Mouse (Mus musculus): ENCODE measurements around the gene Dock10. TPM values are rescaled to one million over a fixed set of nuclear protein-coding genes. Genes with fewer than 3 reads are reported as not detected.

The Dock10 gene
- 2.5 and 3.2 TPM in 2 replicates for polyA plus RNA-seq (2015; fragmentation: Nextera tagmentation; extraction: Ambion mirVana)

- H3K9me3 ChIP-seq (ENCODE audit: control insufficient read depth, low read length), result no peaks in the 10 kb centered on the region
- H3K4me1 ChIP-seq (replicated peaks; ENCODE audit: control insufficient read depth, insufficient read depth, low read length), result peaks cover 15% of the 10 kb centered on the region
- peak within 1 kb of the TSS; percentile 98 for H3K4me2 ChIP-seq (ENCODE audit: low read length)
- WGBS, result under 1% methylated on average over 68 of the region's 82 CpGs
- peak within 1 kb of the TSS; percentile 64 for H3K9ac ChIP-seq (replicated peaks; ENCODE audit: low read depth, low read length)
- peak; percentile 75 for ATAC-seq
- no peaks in the 10 kb centered on the region for H3K27me3 ChIP-seq (replicated peaks; ENCODE audit: control insufficient read depth, insufficient read depth, low read length)
- peak within 1 kb of the TSS; percentile 69 for H3K4me3 ChIP-seq (replicated peaks; ENCODE audit: low read length)
- H3K36me3 ChIP-seq (ENCODE audit: control insufficient read depth, insufficient read depth), result no peaks in the 10 kb centered on the region
- no peak within 1 kb of the TSS for H3K27ac ChIP-seq (ENCODE audit: low read length)
Measured at GRCm38 (mm10) chr1:80757977-80758797, at the start of gene Dock10. TSS of gene Dock10 (minus strand) at chr1:80758527.

- no peak overlapping the region for H3K4me2 ChIP-seq (ENCODE audit: low read length)
- WGBS, result 83% methylated on average over 3 of the region's 3 CpGs
- H3K27ac ChIP-seq (ENCODE audit: low read length), result no peak overlapping the region
- no peaks in the 10 kb centered on the region for H3K36me3 ChIP-seq (ENCODE audit: control insufficient read depth, insufficient read depth)
- H3K9ac ChIP-seq (replicated peaks; ENCODE audit: low read depth, low read length), result no peak overlapping the region
- no peak overlapping the region for H3K4me3 ChIP-seq (replicated peaks; ENCODE audit: low read length)
- no peaks in the 10 kb centered on the region for H3K4me1 ChIP-seq (replicated peaks; ENCODE audit: control insufficient read depth, insufficient read depth, low read length)
- H3K27me3 ChIP-seq (replicated peaks; ENCODE audit: control insufficient read depth, insufficient read depth, low read length), result no peaks in the 10 kb centered on the region
- no peak for ATAC-seq
- no peaks in the 10 kb centered on the region for H3K9me3 ChIP-seq (ENCODE audit: control insufficient read depth, low read length)
Measured at GRCm38 (mm10) chr1:80806835-80807398, 48.6 kb upstream of the Dock10 start.

- Histone ChIP-seq H3K4me1 (replicated peaks; ENCODE audit: control insufficient read depth, insufficient read depth, low read length) (no peaks in the 10 kb centered on the region), H3K4me3 (replicated peaks; ENCODE audit: low read length) (no peak overlapping the region), H3K36me3 (ENCODE audit: control insufficient read depth, insufficient read depth) (no peaks in the 10 kb centered on the region), H3K27ac (ENCODE audit: low read length) (no peak overlapping the region), H3K9me3 (ENCODE audit: control insufficient read depth, low read length) (no peaks in the 10 kb centered on the region), H3K27me3 (replicated peaks; ENCODE audit: control insufficient read depth, insufficient read depth, low read length) (no peaks in the 10 kb centered on the region), H3K9ac (replicated peaks; ENCODE audit: low read depth, low read length) (no peak overlapping the region), H3K4me2 (ENCODE audit: low read length) (no peak overlapping the region)
- ATAC-seq, result no peak
- 75% methylated on average over 3 of the region's 3 CpGs for WGBS
Measured at GRCm38 (mm10) chr1:80802023-80802422, 43.7 kb upstream of the Dock10 start.

GRCm38 (mm10) chr1:80785066-80785779 is 26.9 kb upstream of the Dock10 start:
- no peak for ATAC-seq
- Histone ChIP-seq H3K4me2 (ENCODE audit: low read length) (no peak overlapping the region), H3K4me3 (replicated peaks; ENCODE audit: low read length) (no peak overlapping the region), H3K36me3 (ENCODE audit: control insufficient read depth, insufficient read depth) (no peaks in the 10 kb centered on the region), H3K27ac (ENCODE audit: low read length) (no peak overlapping the region), H3K4me1 (replicated peaks; ENCODE audit: control insufficient read depth, insufficient read depth, low read length) (no peaks in the 10 kb centered on the region), H3K27me3 (replicated peaks; ENCODE audit: control insufficient read depth, insufficient read depth, low read length) (no peaks in the 10 kb centered on the region), H3K9me3 (ENCODE audit: control insufficient read depth, low read length) (no peaks in the 10 kb centered on the region), H3K9ac (replicated peaks; ENCODE audit: low read depth, low read length) (no peak overlapping the region)
- 87% methylated on average over 2 of the region's 2 CpGs for WGBS

- WGBS, result 90% methylated on average over 3 of the region's 3 CpGs
- H3K4me1 ChIP-seq (replicated peaks; ENCODE audit: control insufficient read depth, insufficient read depth, low read length), result no peaks in the 10 kb centered on the region
- H3K36me3 ChIP-seq (ENCODE audit: control insufficient read depth, insufficient read depth), result no peaks in the 10 kb centered on the region
- no peak for ATAC-seq
- H3K4me3 ChIP-seq (replicated peaks; ENCODE audit: low read length), result no peak overlapping the region
- H3K27me3 ChIP-seq (replicated peaks; ENCODE audit: control insufficient read depth, insufficient read depth, low read length), result no peaks in the 10 kb centered on the region
- no peak overlapping the region for H3K4me2 ChIP-seq (ENCODE audit: low read length)
- no peak overlapping the region for H3K27ac ChIP-seq (ENCODE audit: low read length)
- no peaks in the 10 kb centered on the region for H3K9me3 ChIP-seq (ENCODE audit: control insufficient read depth, low read length)
- no peak overlapping the region for H3K9ac ChIP-seq (replicated peaks; ENCODE audit: low read depth, low read length)
Measured at GRCm38 (mm10) chr1:80784155-80784554, 25.8 kb upstream of the Dock10 start.

- 91% methylated on average over 2 of the region's 2 CpGs for WGBS
Measured at GRCm38 (mm10) chr1:80765504-80765903, 7.2 kb upstream of the Dock10 start.

GRCm38 (mm10) chr1:80763042-80763950 is 5.0 kb upstream of the Dock10 start:
- H3K4me2 ChIP-seq (ENCODE audit: low read length), result no peak overlapping the region
- no peaks in the 10 kb centered on the region for H3K36me3 ChIP-seq (ENCODE audit: control insufficient read depth, insufficient read depth)
- ATAC-seq, result no peak
- 68% methylated on average over 4 of the region's 4 CpGs for WGBS
- H3K4me1 ChIP-seq (replicated peaks; ENCODE audit: control insufficient read depth, insufficient read depth, low read length), result peaks cover 5% of the 10 kb centered on the region
- no peaks in the 10 kb centered on the region for H3K9me3 ChIP-seq (ENCODE audit: control insufficient read depth, low read length)
- H3K27ac ChIP-seq (ENCODE audit: low read length), result no peak overlapping the region
- no peaks in the 10 kb centered on the region for H3K27me3 ChIP-seq (replicated peaks; ENCODE audit: control insufficient read depth, insufficient read depth, low read length)
- no peak overlapping the region for H3K9ac ChIP-seq (replicated peaks; ENCODE audit: low read depth, low read length)
- H3K4me3 ChIP-seq (replicated peaks; ENCODE audit: low read length), result no peak overlapping the region

More at GRCm38 (mm10) chr1:80765504-80765903, 7.2 kb upstream of the Dock10 start:
- H3K36me3 ChIP-seq (ENCODE audit: control insufficient read depth, insufficient read depth), result no peaks in the 10 kb centered on the region
- H3K4me1 ChIP-seq (replicated peaks; ENCODE audit: control insufficient read depth, insufficient read depth, low read length), result no peaks in the 10 kb centered on the region
- no peak overlapping the region for H3K9ac ChIP-seq (replicated peaks; ENCODE audit: low read depth, low read length)
- H3K27me3 ChIP-seq (replicated peaks; ENCODE audit: control insufficient read depth, insufficient read depth, low read length), result no peaks in the 10 kb centered on the region
- H3K4me3 ChIP-seq (replicated peaks; ENCODE audit: low read length), result no peak overlapping the region
- no peak overlapping the region for H3K4me2 ChIP-seq (ENCODE audit: low read length)
- ATAC-seq, result no peak
- no peak overlapping the region for H3K27ac ChIP-seq (ENCODE audit: low read length)
- H3K9me3 ChIP-seq (ENCODE audit: control insufficient read depth, low read length), result no peaks in the 10 kb centered on the region

GRCm38 (mm10) chr1:80758798-80759184 is 464 bp upstream of the Dock10 start:
- H3K4me3 ChIP-seq (replicated peaks; ENCODE audit: low read length), result peak overlapping the region; percentile 69
- no peaks in the 10 kb centered on the region for H3K27me3 ChIP-seq (replicated peaks; ENCODE audit: control insufficient read depth, insufficient read depth, low read length)
- peak overlapping the region; percentile 98 for H3K4me2 ChIP-seq (ENCODE audit: low read length)
- no peak overlapping the region for H3K27ac ChIP-seq (ENCODE audit: low read length)
- WGBS, result 15% methylated on average over 6 of the region's 6 CpGs
- H3K9me3 ChIP-seq (ENCODE audit: control insufficient read depth, low read length), result no peaks in the 10 kb centered on the region
- H3K36me3 ChIP-seq (ENCODE audit: control insufficient read depth, insufficient read depth), result no peaks in the 10 kb centered on the region
- peak overlapping the region; percentile 64 for H3K9ac ChIP-seq (replicated peaks; ENCODE audit: low read depth, low read length)
- ATAC-seq, result 0 out of 2 replicates have a peak, but pooled peaks have one; percentile 2
- peaks cover 15% of the 10 kb centered on the region for H3K4me1 ChIP-seq (replicated peaks; ENCODE audit: control insufficient read depth, insufficient read depth, low read length)
